Mouse (Mus musculus) heart, embryonic 13.5 days (tissue): ENCODE measurements around the gene Ip6k1. TPM values are rescaled to one million over a fixed set of nuclear protein-coding genes. Genes with fewer than 3 reads are reported as not detected.
A peak's percentile ranks its signal among the peaks of the same experiment; 100 is the strongest.

ENCODE experiments used
- ATAC-seq: fragments of 200-750 bp; cut with Nextera tagmentation; 2 replicates; pipeline ENCODE4 v1.8.0; 2017; ENCODE audit warnings: moderate TSS enrichment; ENCODE audit not compliant: insufficient number of reproducible peaks, low FRiP score, low TSS enrichment; ENCODE audit errors: extremely low read depth
- H3K27ac ChIP-seq: fragments of 300-500 bp; sonication (generic); replicated peaks from 2 replicates; pipeline ENCODE4 v1.5.1; 2015; ENCODE audit warnings: moderate library complexity, mild to moderate bottlenecking, inconsistent platforms
- H3K27me3 ChIP-seq: fragments of 300-500 bp; sonication (generic); replicated peaks from 2 replicates; pipeline ENCODE4 v1.6.1; 2015; ENCODE audit warnings: mild to moderate bottlenecking, inconsistent platforms
- H3K36me3 ChIP-seq: fragments of 300-500 bp; sonication (generic); 2 replicates; pipeline ENCODE4 v1.6.1; 2015; ENCODE audit warnings: mild to moderate bottlenecking, inconsistent platforms
- H3K4me1 ChIP-seq: fragments of 300-500 bp; sonication (generic); 2 replicates; pipeline ENCODE4 v1.6.1; 2015; ENCODE audit warnings: inconsistent platforms
- H3K4me2 ChIP-seq: fragments of 300-500 bp; sonication (generic); 2 replicates; pipeline ENCODE4 v1.6.1; 2015; ENCODE audit warnings: inconsistent platforms, mild to moderate bottlenecking, moderate library complexity
- H3K4me3 ChIP-seq: fragments of 300-500 bp; sonication (generic); 2 replicates; pipeline ENCODE4 v1.5.1; 2015; ENCODE audit warnings: moderate library complexity, mild to moderate bottlenecking, inconsistent platforms
- H3K9ac ChIP-seq: fragments of 300-500 bp; sonication (generic); 2 replicates; pipeline ENCODE4 v1.6.1; 2015; ENCODE audit warnings: inconsistent platforms, mild to moderate bottlenecking, moderate library complexity
- H3K9me3 ChIP-seq: fragments of 300-500 bp; sonication (generic); 2 replicates; pipeline ENCODE4 v1.6.1; 2016; ENCODE audit warnings: inconsistent platforms
- WGBS: fragments of 180-500 bp; shearing (Covaris S2); methylation state at CpG from one replicate; pipeline ENCODE4 v1.1.7; 2015; ENCODE audit warnings: mixed read lengths; 5-methylcytosine and 5-hydroxymethylcytosine counted together
- polyA plus RNA-seq: library from polyadenylated mRNA; unstranded; fragments of >200 nt; fragmentation: Nextera tagmentation; extraction: Ambion mirVana; gene quantifications from 2 replicates; pipeline ENCODE4 v1.2.1, GENCODE M21; 2015

The Ip6k1 gene
- polyA plus RNA-seq, 1 experiment from 2014 or later, result 37.0 TPM

- H3K4me3 ChIP-seq, result peak within 1 kb of the TSS; percentile 35
- H3K36me3 ChIP-seq, result peaks cover 71% of the 10 kb centered on the region
- WGBS, result 54% methylated on average over 20 of the region's 20 CpGs
- H3K27ac ChIP-seq, result peak within 1 kb of the TSS; percentile 53; the same call in 1 of the 2 replicates
- no peaks in the 10 kb centered on the region for H3K9me3 ChIP-seq
- H3K27me3 ChIP-seq, result no peaks in the 10 kb centered on the region
- peak; percentile 10; the same call in 1 of the 2 replicates for ATAC-seq
- peak within 1 kb of the TSS; percentile 72 for H3K9ac ChIP-seq
- peaks cover 34% of the 10 kb centered on the region for H3K4me1 ChIP-seq
- peak within 1 kb of the TSS; percentile 63 for H3K4me2 ChIP-seq
Measured at GRCm38 (mm10) chr9:108052885-108053664, 50.8 kb downstream of the Ip6k1 start, which contains the start of gene Amigo3. TSS of gene Amigo3 (plus strand) at chr9:108053159.

- Histone ChIP-seq H3K4me3 (0 out of 2 replicates have a peak overlapping the region, but pooled peaks have one; percentile 35), H3K27ac (no peak overlapping the region), H3K9me3 (no peaks in the 10 kb centered on the region), H3K27me3 (no peaks in the 10 kb centered on the region), H3K4me1 (peaks cover 30% of the 10 kb centered on the region), H3K36me3 (peaks cover 78% of the 10 kb centered on the region), H3K9ac (peak overlapping the region; percentile 72; the same call in 1 of the 2 replicates), H3K4me2 (peak overlapping the region; percentile 63; the same call in 1 of the 2 replicates)
- ATAC-seq, result no peak
- 89% methylated on average over 15 of the region's 15 CpGs for WGBS
Measured at GRCm38 (mm10) chr9:108053665-108054225, 51.4 kb downstream of the Ip6k1 start.

- no peak overlapping the region for H3K9ac ChIP-seq
- no peaks in the 10 kb centered on the region for H3K9me3 ChIP-seq
- no peak overlapping the region for H3K4me2 ChIP-seq
- ATAC-seq, result no peak
- H3K4me1 ChIP-seq, result peaks cover 29% of the 10 kb centered on the region
- no peak overlapping the region for H3K27ac ChIP-seq
- WGBS, result 84% methylated on average over 22 of the region's 22 CpGs
- H3K36me3 ChIP-seq, result peaks cover 85% of the 10 kb centered on the region
- H3K27me3 ChIP-seq, result no peaks in the 10 kb centered on the region
- no peak overlapping the region for H3K4me3 ChIP-seq
Measured at GRCm38 (mm10) chr9:108054331-108055040, 52.2 kb downstream of the Ip6k1 start.

GRCm38 (mm10) chr9:108055061-108055460 is 52.8 kb downstream of the Ip6k1 start:
- no peak for ATAC-seq
- H3K4me3 ChIP-seq, result no peak overlapping the region
- H3K36me3 ChIP-seq, result peaks cover 91% of the 10 kb centered on the region
- H3K27ac ChIP-seq, result no peak overlapping the region
- H3K4me1 ChIP-seq, result peaks cover 24% of the 10 kb centered on the region
- H3K27me3 ChIP-seq, result no peaks in the 10 kb centered on the region
- H3K9ac ChIP-seq, result no peak overlapping the region
- WGBS, result 37% methylated on average over 1 of the region's 1 CpGs
- H3K9me3 ChIP-seq, result no peaks in the 10 kb centered on the region
- H3K4me2 ChIP-seq, result no peak overlapping the region

GRCm38 (mm10) chr9:108055661-108056237 is 53.4 kb downstream of the Ip6k1 start:
- H3K27me3 ChIP-seq, result no peaks in the 10 kb centered on the region
- no peak for ATAC-seq
- H3K9me3 ChIP-seq, result no peaks in the 10 kb centered on the region
- H3K4me1 ChIP-seq, result peaks cover 25% of the 10 kb centered on the region
- no peak overlapping the region for H3K4me3 ChIP-seq
- no peak overlapping the region for H3K9ac ChIP-seq
- 90% methylated on average over 6 of the region's 6 CpGs for WGBS
- H3K36me3 ChIP-seq, result peaks cover 90% of the 10 kb centered on the region
- no peak overlapping the region for H3K4me2 ChIP-seq
- H3K27ac ChIP-seq, result no peak overlapping the region

GRCm38 (mm10) chr9:108056361-108057261 is 54.3 kb downstream of the Ip6k1 start:
- Histone ChIP-seq H3K27me3 (no peaks in the 10 kb centered on the region), H3K4me1 (peaks cover 24% of the 10 kb centered on the region), H3K9me3 (no peaks in the 10 kb centered on the region), H3K4me2 (no peak overlapping the region), H3K36me3 (peaks cover 88% of the 10 kb centered on the region), H3K9ac (no peak overlapping the region), H3K4me3 (no peak overlapping the region), H3K27ac (no peak overlapping the region)
- WGBS, result 77% methylated on average over 28 of the region's 28 CpGs
- ATAC-seq, result no peak

GRCm38 (mm10) chr9:108057262-108057562 is 54.9 kb downstream of the Ip6k1 start:
- Histone ChIP-seq H3K9ac (no peak overlapping the region), H3K36me3 (peaks cover 88% of the 10 kb centered on the region), H3K27ac (no peak overlapping the region), H3K27me3 (no peaks in the 10 kb centered on the region), H3K9me3 (no peaks in the 10 kb centered on the region), H3K4me3 (no peak overlapping the region), H3K4me1 (peaks cover 23% of the 10 kb centered on the region), H3K4me2 (no peak overlapping the region)
- ATAC-seq, result no peak
- WGBS, result 93% methylated on average over 5 of the region's 5 CpGs

- no peak overlapping the region for H3K4me2 ChIP-seq
- no peaks in the 10 kb centered on the region for H3K9me3 ChIP-seq
- no peak for ATAC-seq
- no peak overlapping the region for H3K4me3 ChIP-seq
- no peak overlapping the region for H3K9ac ChIP-seq
- no peak overlapping the region for H3K27ac ChIP-seq
- H3K4me1 ChIP-seq, result peaks cover 13% of the 10 kb centered on the region
- WGBS, result 91% methylated on average over 9 of the region's 9 CpGs
- no peaks in the 10 kb centered on the region for H3K27me3 ChIP-seq
- peaks cover 95% of the 10 kb centered on the region for H3K36me3 ChIP-seq
Measured at GRCm38 (mm10) chr9:108058291-108058690, 56.0 kb downstream of the Ip6k1 start.

- no peak overlapping the region for H3K4me2 ChIP-seq
- H3K4me1 ChIP-seq, result peaks cover 9% of the 10 kb centered on the region; the same call in 1 of the 2 replicates
- 91% methylated on average over 3 of the region's 3 CpGs for WGBS
- H3K4me3 ChIP-seq, result no peak overlapping the region
- H3K27ac ChIP-seq, result no peak overlapping the region
- no peak overlapping the region for H3K9ac ChIP-seq
- ATAC-seq, result no peak
- H3K36me3 ChIP-seq, result peaks cover 79% of the 10 kb centered on the region
- no peaks in the 10 kb centered on the region for H3K27me3 ChIP-seq
- H3K9me3 ChIP-seq, result no peaks in the 10 kb centered on the region
Measured at GRCm38 (mm10) chr9:108062142-108062541, 59.8 kb downstream of the Ip6k1 start.

GRCm38 (mm10) chr9:108063361-108063760 is 61.1 kb downstream of the Ip6k1 start:
- H3K4me1 ChIP-seq, result peaks cover 14% of the 10 kb centered on the region
- H3K27ac ChIP-seq, result no peak overlapping the region
- 84% methylated on average over 12 of the region's 12 CpGs for WGBS
- no peak for ATAC-seq
- H3K36me3 ChIP-seq, result peaks cover 67% of the 10 kb centered on the region
- no peak overlapping the region for H3K9ac ChIP-seq
- H3K4me3 ChIP-seq, result no peak overlapping the region
- no peak overlapping the region for H3K4me2 ChIP-seq
- no peaks in the 10 kb centered on the region for H3K27me3 ChIP-seq
- no peaks in the 10 kb centered on the region for H3K9me3 ChIP-seq
